Mouse (Mus musculus): Measurements from ENCODE around the gene Prr15.

DNA sequence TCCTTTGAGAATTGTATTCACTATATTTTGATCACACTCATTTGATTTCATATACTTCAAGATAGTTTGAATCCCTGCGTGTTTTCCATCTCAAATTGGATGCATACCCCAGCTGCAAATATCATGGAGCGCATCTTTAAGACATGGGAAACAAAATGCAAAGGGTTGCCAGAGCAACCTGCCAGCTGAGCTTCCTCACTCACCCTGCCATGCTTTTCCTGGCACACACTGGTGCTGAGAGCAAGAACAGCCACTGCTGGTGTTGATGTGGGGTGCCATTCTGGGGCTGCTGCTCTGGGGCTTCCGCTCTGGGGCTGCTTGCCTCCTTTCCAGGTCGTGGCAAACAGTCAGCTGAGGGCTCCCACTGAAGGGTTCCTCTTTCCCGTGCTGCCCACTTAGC lies 38.8 kb upstream of the Prr15 start:
- TF ChIP-seq CTCF (IDR thresholded peaks at IDR 0.05; ENCODE audit: low read depth, low read length) (no peak), POLR2A (IDR thresholded peaks at IDR 0.05; ENCODE audit: insufficient read depth, low read length) (no peak)
